Mouse (Mus musculus) limb, embryonic 14.5 days (tissue): ENCODE measurements at regions not wholly inside any gene's neighbourhood (a gene's known extent, or its start where the extent isn't known, plus 50 kb on each side); places are given as distances from the start of the nearest gene placed in this dataset.

Experiments used
- ATAC-seq: fragments of 200-750 bp; cut with Nextera tagmentation; 2 replicates; pipeline ENCODE4 v1.8.0; 2017; ENCODE audit warnings: low read depth, moderate number of reproducible peaks, moderate TSS enrichment; ENCODE audit not compliant: low FRiP score
- DNase-seq: peaks from one replicate; pipeline ENCODE4 v3.0.0-alpha.2; 2015; ENCODE audit warnings: low spot score
- H3K27ac ChIP-seq: fragments of 300-500 bp; sonication (generic); replicated peaks from 2 replicates; pipeline ENCODE4 v1.5.1; 2014; ENCODE audit warnings: low read depth, mild to moderate bottlenecking, low read length, moderate library complexity, mixed read lengths
- H3K27me3 ChIP-seq: fragments of 300-500 bp; sonication (generic); 2 replicates; pipeline ENCODE4 v1.6.1; 2014; ENCODE audit warnings: low read length, mixed read lengths; ENCODE audit not compliant: control insufficient read depth, insufficient read depth
- H3K36me3 ChIP-seq: fragments of 300-500 bp; sonication (generic); 2 replicates; pipeline ENCODE4 v1.6.1; 2014; ENCODE audit warnings: mild to moderate bottlenecking, low read length, moderate library complexity, mixed read lengths; ENCODE audit not compliant: control insufficient read depth, insufficient read depth
- H3K4me1 ChIP-seq: fragments of 300-500 bp; sonication (generic); 2 replicates; pipeline ENCODE4 v1.6.1; 2014; ENCODE audit warnings: antibody characterized with exemption, low read length, mixed read lengths; ENCODE audit not compliant: control insufficient read depth, insufficient read depth
- H3K4me2 ChIP-seq: fragments of 300-500 bp; sonication (generic); replicated peaks from 2 replicates; pipeline ENCODE4 v1.6.1; 2014; ENCODE audit warnings: low read depth, mild to moderate bottlenecking, low read length, moderate library complexity; ENCODE audit not compliant: severe bottlenecking
- H3K4me3 ChIP-seq: fragments of 300-500 bp; sonication (generic); replicated peaks from 2 replicates; pipeline ENCODE4 v1.5.1; 2014; ENCODE audit warnings: low read length
- H3K9ac ChIP-seq: fragments of 300-500 bp; sonication (generic); 2 replicates; pipeline ENCODE4 v1.6.1; 2014; ENCODE audit warnings: mild to moderate bottlenecking, low read depth, low read length, moderate library complexity; ENCODE audit not compliant: severe bottlenecking
- H3K9me3 ChIP-seq: fragments of 300-500 bp; sonication (generic); 2 replicates; pipeline ENCODE4 v1.6.1; 2016; ENCODE audit warnings: low read length; ENCODE audit not compliant: control insufficient read depth
- POLR2A ChIP-seq: fragments of 200-500 bp; IDR thresholded peaks from 2 replicates; pipeline ENCODE4 v1.8.0; 2012; ENCODE audit warnings: inconsistent platforms, mild to moderate bottlenecking, moderate library complexity, borderline replicate concordance; ENCODE audit not compliant: insufficient read depth, insufficient read length; ENCODE audit errors: extremely low read depth
- WGBS: fragments of 180-500 bp; shearing (Covaris S2); extraction: QIAGEN DNeasy Blood & Tissue Kit; methylation state at CpG from one replicate; pipeline ENCODE4 v1.1.7; 2014; 5-methylcytosine and 5-hydroxymethylcytosine counted together

GRCm38 (mm10) chr8:15840632-15841252 is 794.9 kb upstream of the BB014433 start:
- H3K4me1 ChIP-seq: peaks cover 4% of the 10 kb centered on the region; the same call in 1 of the 2 replicates
- H3K27ac ChIP-seq: no peak overlapping the region
- H3K36me3 ChIP-seq: no peaks in the 10 kb centered on the region
- H3K4me2 ChIP-seq: no peak overlapping the region
- no peak overlapping the region for H3K9ac ChIP-seq
- no peak for TF ChIP-seq POLR2A
- WGBS: 52% methylated on average over 8 of the region's 8 CpGs
- H3K9me3 ChIP-seq: no peaks in the 10 kb centered on the region
- no peak overlapping the region for H3K4me3 ChIP-seq
- no peaks in the 10 kb centered on the region for H3K27me3 ChIP-seq
- peak; percentile 6 for DNase-seq
- ATAC-seq: peak; percentile 37; the same call in 1 of the 2 replicates

- Histone ChIP-seq H3K4me3 (no peak overlapping the region), H3K9ac (no peak overlapping the region), H3K36me3 (no peaks in the 10 kb centered on the region), H3K27me3 (no peaks in the 10 kb centered on the region), H3K27ac (no peak overlapping the region), H3K9me3 (no peaks in the 10 kb centered on the region), H3K4me1 (no peaks in the 10 kb centered on the region), H3K4me2 (no peak overlapping the region)
- no peak for TF ChIP-seq POLR2A
- ATAC-seq (no peak), DNase-seq (no peak)
- 88% methylated on average over 3 of the region's 3 CpGs for WGBS
Observed at GRCm38 (mm10) chr8:15832752-15833151, 786.9 kb upstream of the BB014433 start.

- Histone ChIP-seq H3K36me3 (no peaks in the 10 kb centered on the region), H3K4me3 (no peak overlapping the region), H3K4me2 (no peak overlapping the region), H3K9ac (no peak overlapping the region), H3K27ac (no peak overlapping the region), H3K4me1 (no peaks in the 10 kb centered on the region), H3K9me3 (no peaks in the 10 kb centered on the region), H3K27me3 (no peaks in the 10 kb centered on the region)
- no peak for TF ChIP-seq POLR2A
- DNase-seq (no peak), ATAC-seq (no peak)
- WGBS: 19% methylated on average over 5 of the region's 5 CpGs
Observed at GRCm38 (mm10) chr8:15821579-15822191, 775.8 kb upstream of the BB014433 start.

DNA sequence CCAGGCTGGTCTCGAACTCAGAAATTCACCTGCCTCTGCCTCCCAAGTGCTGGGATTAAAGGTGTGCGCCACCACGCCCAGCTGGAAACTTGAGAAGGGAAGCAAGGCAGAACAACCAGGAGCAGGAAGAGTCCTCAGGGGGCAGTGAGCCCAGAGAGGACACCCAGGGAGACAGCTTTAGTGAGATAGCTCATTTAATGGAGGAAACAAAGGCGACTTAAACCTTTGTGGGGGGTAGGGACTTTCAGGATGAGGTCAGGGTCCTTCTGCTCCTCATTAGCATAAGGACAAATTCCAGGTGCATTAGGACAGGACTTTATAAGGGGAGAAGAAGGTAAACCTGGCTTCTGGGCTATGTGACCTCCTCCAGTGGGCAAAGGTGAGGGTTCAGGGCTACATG is 742.5 kb upstream of the BB014433 start:
- Histone ChIP-seq H3K4me2 (no peak overlapping the region), H3K36me3 (no peaks in the 10 kb centered on the region), H3K9me3 (no peaks in the 10 kb centered on the region), H3K4me1 (no peaks in the 10 kb centered on the region), H3K27me3 (no peaks in the 10 kb centered on the region), H3K9ac (no peak overlapping the region), H3K27ac (no peak overlapping the region), H3K4me3 (no peak overlapping the region)
- ATAC-seq (no peak), DNase-seq (no peak)
- 78% methylated on average over 4 of the region's 4 CpGs for WGBS
- TF ChIP-seq POLR2A: no peak
